Mouse (Mus musculus) limb, embryonic 14.5 days (tissue): Measurements from ENCODE around the gene Atf6b. TPM values are rescaled to one million over a fixed set of nuclear protein-coding genes. Genes with fewer than 3 reads are reported as not detected.

Experiments used
- ATAC-seq: fragments of 200-750 bp; cut with Nextera tagmentation; 2 replicates; pipeline ENCODE4 v1.8.0; 2017; ENCODE audit warnings: low read depth, moderate number of reproducible peaks, moderate TSS enrichment; ENCODE audit not compliant: low FRiP score
- DNase-seq: peaks from one replicate; pipeline ENCODE4 v3.0.0-alpha.2; 2015; ENCODE audit warnings: low spot score
- H3K27ac ChIP-seq: fragments of 300-500 bp; sonication (generic); replicated peaks from 2 replicates; pipeline ENCODE4 v1.5.1; 2014; ENCODE audit warnings: low read depth, mild to moderate bottlenecking, low read length, moderate library complexity, mixed read lengths
- H3K27me3 ChIP-seq: fragments of 300-500 bp; sonication (generic); 2 replicates; pipeline ENCODE4 v1.6.1; 2014; ENCODE audit warnings: low read length, mixed read lengths; ENCODE audit not compliant: control insufficient read depth, insufficient read depth
- H3K36me3 ChIP-seq: fragments of 300-500 bp; sonication (generic); 2 replicates; pipeline ENCODE4 v1.6.1; 2014; ENCODE audit warnings: mild to moderate bottlenecking, low read length, moderate library complexity, mixed read lengths; ENCODE audit not compliant: control insufficient read depth, insufficient read depth
- H3K4me1 ChIP-seq: fragments of 300-500 bp; sonication (generic); 2 replicates; pipeline ENCODE4 v1.6.1; 2014; ENCODE audit warnings: antibody characterized with exemption, low read length, mixed read lengths; ENCODE audit not compliant: control insufficient read depth, insufficient read depth
- H3K4me2 ChIP-seq: fragments of 300-500 bp; sonication (generic); replicated peaks from 2 replicates; pipeline ENCODE4 v1.6.1; 2014; ENCODE audit warnings: low read depth, mild to moderate bottlenecking, low read length, moderate library complexity; ENCODE audit not compliant: severe bottlenecking
- H3K4me3 ChIP-seq: fragments of 300-500 bp; sonication (generic); replicated peaks from 2 replicates; pipeline ENCODE4 v1.5.1; 2014; ENCODE audit warnings: low read length
- H3K9ac ChIP-seq: fragments of 300-500 bp; sonication (generic); 2 replicates; pipeline ENCODE4 v1.6.1; 2014; ENCODE audit warnings: mild to moderate bottlenecking, low read depth, low read length, moderate library complexity; ENCODE audit not compliant: severe bottlenecking
- H3K9me3 ChIP-seq: fragments of 300-500 bp; sonication (generic); 2 replicates; pipeline ENCODE4 v1.6.1; 2016; ENCODE audit warnings: low read length; ENCODE audit not compliant: control insufficient read depth
- POLR2A ChIP-seq: fragments of 200-500 bp; IDR thresholded peaks from 2 replicates; pipeline ENCODE4 v1.8.0; 2012; ENCODE audit warnings: inconsistent platforms, mild to moderate bottlenecking, moderate library complexity, borderline replicate concordance; ENCODE audit not compliant: insufficient read depth, insufficient read length; ENCODE audit errors: extremely low read depth
- WGBS: fragments of 180-500 bp; shearing (Covaris S2); extraction: QIAGEN DNeasy Blood & Tissue Kit; methylation state at CpG from one replicate; pipeline ENCODE4 v1.1.7; 2014; 5-methylcytosine and 5-hydroxymethylcytosine counted together
- polyA plus RNA-seq, 2 experiments: library from polyadenylated mRNA; depleted of rRNA in 1 of 2; stranded (reverse) in 1 of 2; unstranded in 1 of 2; fragments of >200 nt; fragmentation: Nextera tagmentation in 1 of 2; extraction: Ambion mirVana in 1 of 2; gene quantifications; 2 replicates each; pipeline versions ENCODE4 v1.2.1 to v1.2.3; 2012 to 2014

Atf6b gene
- polyA plus RNA-seq, 2 experiments: 68.3 to 104 TPM

GRCm38 (mm10) chr17:34675205-34676092 is 28.5 kb downstream of the Atf6b start:
- Histone ChIP-seq H3K9me3 (no peaks in the 10 kb centered on the region), H3K4me2 (no peak overlapping the region), H3K9ac (no peak overlapping the region), H3K27ac (no peak overlapping the region), H3K4me3 (no peak overlapping the region), H3K4me1 (no peaks in the 10 kb centered on the region), H3K36me3 (no peaks in the 10 kb centered on the region), H3K27me3 (peaks cover 60% of the 10 kb centered on the region)
- WGBS: 72% methylated on average over 13 of the region's 13 CpGs
- DNase-seq (no peak), ATAC-seq (no peak)
- TF ChIP-seq POLR2A: no peak

DNA sequence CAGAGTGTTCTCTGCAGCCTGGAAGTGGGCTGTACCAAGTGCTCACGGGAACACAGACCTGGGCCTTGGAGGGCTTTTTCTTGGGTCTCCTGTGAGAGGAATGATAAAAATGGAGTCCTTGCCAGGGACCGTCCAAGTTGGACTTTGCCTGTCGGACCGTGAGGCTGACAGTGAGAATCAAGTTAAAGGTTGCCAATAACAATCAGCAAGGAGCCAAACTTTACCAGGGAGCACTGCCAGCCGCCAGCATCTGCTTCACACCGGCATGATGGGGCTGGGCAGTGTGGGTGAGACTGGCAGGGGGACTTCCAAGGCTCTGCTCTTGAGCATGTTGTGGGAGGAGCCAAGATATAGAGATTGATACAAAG is 29.1 kb downstream of the Atf6b start:
- Histone ChIP-seq H3K4me3 (no peak overlapping the region), H3K36me3 (no peaks in the 10 kb centered on the region), H3K9me3 (no peaks in the 10 kb centered on the region), H3K27me3 (peaks cover 54% of the 10 kb centered on the region), H3K27ac (no peak overlapping the region), H3K4me2 (no peak overlapping the region), H3K9ac (no peak overlapping the region), H3K4me1 (no peaks in the 10 kb centered on the region)
- WGBS: 84% methylated on average over 6 of the region's 6 CpGs
- no peak for DNase-seq
- ATAC-seq: no peak
- TF ChIP-seq POLR2A: no peak

- peaks cover 48% of the 10 kb centered on the region for H3K27me3 ChIP-seq
- H3K4me2 ChIP-seq: no peak overlapping the region
- no peak overlapping the region for H3K4me3 ChIP-seq
- no peaks in the 10 kb centered on the region for H3K4me1 ChIP-seq
- no peak overlapping the region for H3K27ac ChIP-seq
- no peaks in the 10 kb centered on the region for H3K9me3 ChIP-seq
- ATAC-seq (no peak), DNase-seq (no peak)
- TF ChIP-seq POLR2A: no peak
- H3K9ac ChIP-seq: no peak overlapping the region
- 64% methylated on average over 12 of the region's 12 CpGs for WGBS
- no peaks in the 10 kb centered on the region for H3K36me3 ChIP-seq
Measured at GRCm38 (mm10) chr17:34676671-34677070, 29.7 kb downstream of the Atf6b start.

DNA sequence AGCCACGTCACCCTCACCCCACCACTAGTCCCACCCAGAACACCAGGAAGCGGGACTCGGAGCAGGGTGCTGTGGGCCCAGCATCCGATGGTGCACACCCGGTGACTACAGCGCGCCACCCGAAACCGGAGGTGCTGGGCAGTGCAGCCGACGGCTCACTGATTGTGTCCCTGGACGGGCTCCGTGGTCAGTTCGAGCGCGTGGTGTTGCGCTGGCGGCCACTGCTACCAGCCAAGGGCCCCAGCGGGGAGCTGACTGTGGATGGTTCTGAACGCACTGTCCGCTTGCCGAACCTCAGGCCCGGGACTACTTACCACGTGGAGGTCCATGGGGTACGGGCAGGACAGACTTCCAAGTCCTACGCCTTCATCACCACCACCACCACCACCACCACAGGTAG is 33.2 kb downstream of the Atf6b start:
- H3K27ac ChIP-seq: no peak overlapping the region
- peaks cover 6% of the 10 kb centered on the region; the same call in 1 of the 2 replicates for H3K4me1 ChIP-seq
- WGBS: 81% methylated on average over 26 of the region's 26 CpGs
- no peak overlapping the region for H3K9ac ChIP-seq
- no peaks in the 10 kb centered on the region for H3K36me3 ChIP-seq
- H3K9me3 ChIP-seq: no peaks in the 10 kb centered on the region
- ATAC-seq (no peak), DNase-seq (no peak)
- no peak for TF ChIP-seq POLR2A
- no peak overlapping the region for H3K4me2 ChIP-seq
- H3K27me3 ChIP-seq: peaks cover 15% of the 10 kb centered on the region; the same call in 1 of the 2 replicates
- H3K4me3 ChIP-seq: no peak overlapping the region

DNA sequence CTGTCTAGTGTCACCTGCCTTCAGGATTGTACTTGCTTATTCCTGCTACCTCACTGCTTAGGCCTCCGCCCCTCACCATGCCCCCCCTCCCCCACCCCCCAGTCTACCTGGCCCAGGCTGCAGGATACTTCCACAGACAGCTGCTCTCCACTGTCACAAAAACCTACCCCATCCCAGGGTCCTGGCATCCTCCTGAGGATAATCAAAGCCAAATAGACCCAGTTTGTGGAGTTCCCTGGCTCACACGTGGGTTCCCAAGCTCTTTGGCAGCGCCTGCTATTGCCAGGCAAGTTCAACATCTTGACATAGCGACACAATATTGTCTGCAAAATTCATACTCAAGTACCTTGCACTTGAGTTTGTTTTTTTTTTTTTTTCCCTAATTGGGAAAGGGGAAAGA is 33.7 kb downstream of the Atf6b start:
- DNase-seq (no peak), ATAC-seq (no peak)
- H3K9ac ChIP-seq: no peak overlapping the region
- TF ChIP-seq POLR2A: no peak
- WGBS: 80% methylated on average over 4 of the region's 4 CpGs
- peaks cover 15% of the 10 kb centered on the region; the same call in 1 of the 2 replicates for H3K27me3 ChIP-seq
- H3K4me3 ChIP-seq: no peak overlapping the region
- H3K36me3 ChIP-seq: no peaks in the 10 kb centered on the region
- H3K27ac ChIP-seq: no peak overlapping the region
- H3K9me3 ChIP-seq: no peaks in the 10 kb centered on the region
- no peak overlapping the region for H3K4me2 ChIP-seq
- peaks cover 6% of the 10 kb centered on the region; the same call in 1 of the 2 replicates for H3K4me1 ChIP-seq

DNA sequence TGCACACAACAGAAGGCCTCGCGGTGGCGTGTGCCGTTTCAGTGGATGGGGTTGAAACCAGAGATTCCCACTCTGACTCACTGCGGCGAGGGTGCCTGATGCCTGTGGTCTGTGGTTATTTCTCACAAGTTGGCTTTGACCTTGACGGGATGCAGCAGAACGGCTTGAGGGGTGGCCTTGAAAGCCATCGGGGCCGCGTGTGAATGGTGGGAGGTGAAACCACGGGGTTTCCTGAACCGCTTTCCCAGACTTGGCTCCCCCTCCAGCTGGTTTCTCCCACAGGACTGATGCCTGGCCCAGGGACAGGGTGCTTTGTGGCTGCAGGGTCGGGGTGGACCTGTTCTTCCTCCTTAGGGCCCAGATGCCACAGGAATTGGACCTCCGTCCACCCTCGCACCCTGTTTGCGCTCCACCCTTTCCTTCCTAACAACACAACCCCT is 34.2 kb downstream of the Atf6b start:
- Histone ChIP-seq H3K4me1 (peaks cover 6% of the 10 kb centered on the region; the same call in 1 of the 2 replicates), H3K27me3 (peaks cover 15% of the 10 kb centered on the region; the same call in 1 of the 2 replicates), H3K27ac (no peak overlapping the region), H3K9me3 (no peaks in the 10 kb centered on the region), H3K9ac (no peak overlapping the region), H3K4me2 (no peak overlapping the region), H3K36me3 (no peaks in the 10 kb centered on the region), H3K4me3 (no peak overlapping the region)
- TF ChIP-seq POLR2A: no peak
- 72% methylated on average over 17 of the region's 17 CpGs for WGBS
- no peak for ATAC-seq
- DNase-seq: peak; percentile 31
